Mouse (Mus musculus) testis, adult 2 months (tissue): ENCODE measurements around the gene Mroh2a.

Source experiments
- CTCF ChIP-seq: fragments of 200-500 bp; IDR thresholded peaks from 2 replicates; pipeline ENCODE4 v1.5.1; 2012; ENCODE audit warnings: low read depth, mild to moderate bottlenecking, inconsistent platforms, low read length, moderate library complexity; ENCODE audit not compliant: control insufficient read depth, insufficient read depth, insufficient replicate concordance
- POLR2A ChIP-seq: fragments of 200-500 bp; IDR thresholded peaks from 2 replicates; pipeline ENCODE4 v1.6.1; 2012; ENCODE audit warnings: low read depth, mild to moderate bottlenecking, inconsistent platforms, low read length, moderate library complexity; ENCODE audit not compliant: control insufficient read depth

DNA sequence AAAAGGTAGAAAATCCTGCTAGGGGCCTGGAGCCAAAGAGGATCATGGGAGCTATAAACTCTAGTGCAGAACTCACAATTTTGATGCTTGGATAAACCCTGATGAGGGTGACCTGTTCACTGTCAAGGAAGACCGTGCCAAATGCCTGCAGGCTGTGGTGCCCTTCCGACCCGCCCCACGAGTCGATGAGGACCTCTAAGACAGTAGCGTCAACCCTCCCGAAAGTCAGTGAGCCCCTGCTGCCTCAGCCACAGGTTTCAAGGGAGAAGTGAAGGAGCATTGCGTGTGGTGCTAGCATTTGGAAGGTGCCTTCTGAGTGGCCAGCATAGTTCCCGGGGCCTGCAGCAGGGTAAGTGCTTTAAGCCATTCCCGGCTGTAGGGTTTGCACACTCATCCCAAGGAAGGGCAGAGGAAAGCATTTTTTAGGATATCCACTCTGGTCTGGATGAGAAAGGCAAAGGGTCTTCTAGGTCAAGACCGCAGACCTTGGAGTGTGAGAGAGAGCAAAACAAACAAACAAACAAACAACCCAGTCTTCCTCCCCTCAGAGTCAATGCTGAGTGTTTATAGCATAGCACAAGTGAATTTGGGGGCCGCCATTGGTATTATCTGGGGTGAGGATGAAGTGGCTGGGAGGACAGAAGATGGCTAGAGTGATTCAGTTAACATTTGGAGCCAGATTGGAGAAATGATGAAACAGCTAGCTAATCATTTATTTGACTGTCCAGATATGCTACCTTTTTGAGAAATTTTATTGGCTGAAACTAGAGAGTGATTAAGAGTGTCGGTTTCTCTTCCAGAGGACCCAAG is 60.3 kb downstream of the Mroh2a start:
- TF ChIP-seq POLR2A: no peak
- no peak for TF ChIP-seq CTCF
